17 mouse cellular contexts compared by ENCODE assay signal in the genomic region with DNA sequence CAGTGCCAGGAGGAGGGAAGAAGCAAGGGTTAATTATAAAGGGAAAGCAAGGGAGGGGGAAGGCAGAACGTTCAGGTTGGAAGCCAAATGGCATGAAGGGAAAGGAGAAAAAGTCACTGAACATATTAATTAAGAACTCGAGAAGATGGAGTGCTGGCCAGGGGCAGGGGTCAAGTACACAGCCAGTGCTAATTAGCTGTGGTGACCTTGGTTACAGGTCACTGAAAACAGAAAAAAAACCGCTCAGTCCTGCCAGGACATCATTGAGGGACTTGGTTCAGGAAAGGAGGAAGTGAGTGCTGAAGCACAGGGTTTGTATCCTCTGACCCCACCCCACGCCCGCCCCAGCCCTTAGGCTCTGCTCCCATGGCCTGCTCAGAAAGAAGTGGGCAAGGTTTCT.
DNase-seq lines count a peak whose midpoint lies in the region; ATAC-seq and TF ChIP-seq lines count a peak whose summit lies in the region.
"Had no signal": no experiment of that assay in that cellular context is flagged by ENCODE, and none has a peak within 500 bp of the region (broad histone marks: within the 10 kb centered on the region; RNA-seq: fewer than 3 reads in every experiment).

No protein-coding gene starts in this region.

- no peaks in the 10 kb centered on the region for H3K9me3 ChIP-seq in hindbrain, embryonic 11.5 days (ENCODE audit: control insufficient read depth, low read length)
- H3K9me3 ChIP-seq in hindbrain, postnatal 0 days (ENCODE audit: low read length) = no peaks in the 10 kb centered on the region

- H3K4me3 ChIP-seq in hindbrain, embryonic 11.5 days (ENCODE audit: low read depth, low read length) = no peak overlapping the region
- H3K4me3 ChIP-seq in hindbrain, postnatal 0 days (ENCODE audit: low read length) = no peak overlapping the region

- ATAC-seq in hindbrain, embryonic 11.5 days (ENCODE audit: low FRiP score) = 0 out of 2 replicates have a peak, but pooled peaks have one; percentile 30
- ATAC-seq in hindbrain, postnatal 0 days = no peak
- ATAC-seq: forebrain, embryonic 16.5 days; intestine, postnatal 0 days had no signal

- WGBS in hindbrain, embryonic 11.5 days = 7% methylated on average over 5 of the region's 5 CpGs
- 14% methylated on average over 5 of the region's 5 CpGs for WGBS in hindbrain, postnatal 0 days

- no peak for TF ChIP-seq CTCF in hindbrain, postnatal 0 days (IDR thresholded peaks at IDR 0.05; ENCODE audit: low read depth)

- no peak overlapping the region for H3K4me2 ChIP-seq in hindbrain, embryonic 11.5 days (replicated peaks; ENCODE audit: low read depth, low read length)
- H3K4me2 ChIP-seq in hindbrain, postnatal 0 days (ENCODE audit: low read depth, low read length) = no peak overlapping the region

- H3K27me3 ChIP-seq in hindbrain, embryonic 11.5 days (ENCODE audit: control insufficient read depth, insufficient read depth, low read length) = no peaks in the 10 kb centered on the region
- no peaks in the 10 kb centered on the region for H3K27me3 ChIP-seq in hindbrain, postnatal 0 days (ENCODE audit: insufficient read depth, low read length)

- H3K27ac ChIP-seq in hindbrain, embryonic 11.5 days (ENCODE audit: low read depth, low read length) = no peak overlapping the region
- H3K27ac ChIP-seq in hindbrain, postnatal 0 days = no peak overlapping the region
- H3K27ac ChIP-seq: liver, embryonic 14.5 days had no signal

- DNase-seq in hindbrain, embryonic 11.5 days (ENCODE audit: low spot score) = no peak
- no peak for DNase-seq in hindbrain, postnatal 0 days (ENCODE audit: low spot score)
- DNase-seq in embryo, embryonic 11 days = peak; percentile 49
- peak; percentile 48 for DNase-seq in kidney, adult 11 months
- peak; percentile 27 for DNase-seq in kidney, postnatal 10 days
- no peak for DNase-seq in gastrocnemius, adult 18-20 months (ENCODE audit: low spot score)
- no peak for DNase-seq in right cerebral cortex, adult 2 months (ENCODE audit: low spot score in 2 of 2)
- no peak for DNase-seq in yolk sac, embryonic 10.5 days (ENCODE audit: low spot score)
- DNase-seq: cerebellum, adult 11-12 months; heart, postnatal 14 days; layer of hippocampus, postnatal 36 days; left cerebral cortex, postnatal 4 days; lung, postnatal 14 days; thymus, adult 18-20 months had no signal

- H3K36me3 ChIP-seq in hindbrain, embryonic 11.5 days (ENCODE audit: control insufficient read depth, insufficient read depth, low read length) = no peaks in the 10 kb centered on the region
- no peaks in the 10 kb centered on the region for H3K36me3 ChIP-seq in hindbrain, postnatal 0 days (ENCODE audit: insufficient read depth, low read length)

- peaks cover 6% of the 10 kb centered on the region; the same call in 1 of the 2 replicates for H3K4me1 ChIP-seq in hindbrain, embryonic 11.5 days (replicated peaks; ENCODE audit: control insufficient read depth, insufficient read depth, low read length)
- no peaks in the 10 kb centered on the region for H3K4me1 ChIP-seq in hindbrain, postnatal 0 days (ENCODE audit: insufficient read depth, low read length)

- no peak overlapping the region for H3K9ac ChIP-seq in hindbrain, embryonic 11.5 days (ENCODE audit: low read depth, low read length)
- H3K9ac ChIP-seq in hindbrain, postnatal 0 days (replicated peaks; ENCODE audit: low read length) = no peak overlapping the region
- H3K9ac ChIP-seq: liver, embryonic 14.5 days had no signal

Comparison
In these comparisons a context has a peak if more than half of its experiments do, and no peak if none do; other contexts are left out.
1. DNase-seq: peak in embryo, embryonic 11 days (single experiment), kidney, adult 11 months (single experiment) and kidney, postnatal 10 days (single experiment); none in hindbrain, embryonic 11.5 days (single experiment), hindbrain, postnatal 0 days (single experiment), gastrocnemius, adult 18-20 months (single experiment), right cerebral cortex, adult 2 months (0 of 2) and yolk sac, embryonic 10.5 days (single experiment).